21 mouse cellular contexts compared by ENCODE assay signal in genomic region chr6:32940299-32940698, GRCm38 (mm10).
DNase-seq lines count a peak whose midpoint lies in the region; ATAC-seq and TF ChIP-seq lines count a peak whose summit lies in the region.
"Had no signal": no experiment of that assay in that cellular context is flagged by ENCODE, and none has a peak within 500 bp of the region (broad histone marks: within the 10 kb centered on the region; RNA-seq: fewer than 3 reads in every experiment).

No protein-coding gene starts in this region.

- no peak overlapping the region for H3K4me2 ChIP-seq in heart, embryonic 15.5 days
- 0 out of 2 replicates have a peak overlapping the region, but pooled peaks have one; percentile 16 for H3K4me2 ChIP-seq in lung, embryonic 14.5 days
- H3K4me2 ChIP-seq: forebrain, embryonic 12.5 days; hindbrain, embryonic 13.5 days; liver, embryonic 12.5 days; stomach, embryonic 15.5 days had no signal

- H3K36me3 ChIP-seq in heart, embryonic 15.5 days = no peaks in the 10 kb centered on the region
- H3K36me3 ChIP-seq in heart, adult 2 months (ENCODE audit: control insufficient read depth, insufficient read depth, low read length) = peaks cover 9% of the 10 kb centered on the region; the same call in 1 of the 2 replicates
- H3K36me3 ChIP-seq in lung, embryonic 14.5 days (ENCODE audit: insufficient read depth) = no peaks in the 10 kb centered on the region
- H3K36me3 ChIP-seq: forebrain, embryonic 12.5 days; hindbrain, embryonic 13.5 days; liver, embryonic 12.5 days; stomach, embryonic 15.5 days had no signal

- no peak for DNase-seq in frontal cortex, postnatal 36 days (ENCODE audit: low spot score in 2 of 2)
- DNase-seq in heart, adult 2 months = no peak
- DNase-seq in lung, embryonic 14.5 days = no peak
- no peak for DNase-seq in lung, postnatal 14 days
- DNase-seq: adrenal gland, postnatal 14 days; cerebellum, adult 11 months; cerebellum, postnatal 14 days; gastrocnemius, postnatal 10 days; kidney, postnatal 25 days; right cerebral cortex, postnatal 25 days; thymus, adult 18-20 months; thymus, postnatal 4 days had no signal

- H3K9ac ChIP-seq in heart, embryonic 15.5 days = no peak overlapping the region
- H3K9ac ChIP-seq in heart, adult 2 months (ENCODE audit: low read depth, low read length) = no peak overlapping the region
- H3K9ac ChIP-seq in lung, embryonic 14.5 days = no peak overlapping the region
- H3K9ac ChIP-seq: forebrain, embryonic 12.5 days; hindbrain, embryonic 13.5 days; liver, embryonic 12.5 days; stomach, embryonic 15.5 days had no signal

- peaks cover 14% of the 10 kb centered on the region for H3K4me1 ChIP-seq in heart, embryonic 15.5 days (replicated peaks)
- peaks cover 7% of the 10 kb centered on the region for H3K4me1 ChIP-seq in heart, adult 2 months (ENCODE audit: control insufficient read depth, insufficient read depth, low read length)
- H3K4me1 ChIP-seq in lung, embryonic 14.5 days (ENCODE audit: insufficient read depth) = peaks cover 7% of the 10 kb centered on the region; the same call in 1 of the 2 replicates
- H3K4me1 ChIP-seq: stomach, embryonic 15.5 days had no signal

- no peak for TF ChIP-seq EP300 in heart, adult 2 months (IDR thresholded peaks at IDR 0.05; ENCODE audit: insufficient read depth, low read depth, low read length)

- peaks cover 3% of the 10 kb centered on the region; the same call in 1 of the 2 replicates for H3K79me2 ChIP-seq in heart, adult 2 months (replicated peaks; ENCODE audit: control insufficient read depth, insufficient read depth, low read length)

- no peaks in the 10 kb centered on the region for H3K27me3 ChIP-seq in heart, embryonic 15.5 days
- H3K27me3 ChIP-seq in heart, adult 2 months (ENCODE audit: control insufficient read depth, insufficient read depth, low read length) = no peaks in the 10 kb centered on the region
- no peaks in the 10 kb centered on the region for H3K27me3 ChIP-seq in lung, embryonic 14.5 days (ENCODE audit: insufficient read depth, low read length)
- H3K27me3 ChIP-seq: hindbrain, embryonic 13.5 days; liver, embryonic 12.5 days; stomach, embryonic 15.5 days had no signal

- no peaks in the 10 kb centered on the region for H3K9me3 ChIP-seq in heart, embryonic 15.5 days (replicated peaks)
- no peaks in the 10 kb centered on the region for H3K9me3 ChIP-seq in lung, embryonic 14.5 days (ENCODE audit: low read depth, low read length)
- H3K9me3 ChIP-seq: forebrain, embryonic 12.5 days; G1E; hindbrain, embryonic 13.5 days; liver, embryonic 12.5 days; stomach, embryonic 15.5 days had no signal

- peak overlapping the region; percentile 25; the same call in 1 of the 2 replicates for H3K27ac ChIP-seq in heart, embryonic 15.5 days
- H3K27ac ChIP-seq in heart, adult 2 months = no peak overlapping the region
- H3K27ac ChIP-seq in lung, embryonic 14.5 days (ENCODE audit: low read depth) = peak overlapping the region; percentile 68
- H3K27ac ChIP-seq: forebrain, embryonic 12.5 days; hindbrain, embryonic 13.5 days; liver, embryonic 12.5 days; stomach, embryonic 15.5 days had no signal

- intact Hi-C loops in heart, adult 2 months (cut with DNase I) = no loop called here

- TF ChIP-seq CTCF in heart, adult 2 months (IDR thresholded peaks at IDR 0.05) = no peak
- TF ChIP-seq CTCF in lung, embryonic 14.5 days (IDR thresholded peaks at IDR 0.05; ENCODE audit: low read depth) = no peak

- H3K4me3 ChIP-seq in heart, embryonic 15.5 days = no peak overlapping the region
- no peak overlapping the region for H3K4me3 ChIP-seq in heart, adult 2 months
- no peak overlapping the region for H3K4me3 ChIP-seq in lung, embryonic 14.5 days (ENCODE audit: low read depth, low read length)
- H3K4me3 ChIP-seq: forebrain, embryonic 12.5 days; hindbrain, embryonic 13.5 days; liver, embryonic 12.5 days; stomach, embryonic 15.5 days had no signal

- ATAC-seq in frontal cortex, adult (ENCODE audit: low TSS enrichment) = peak; percentile 62; the same call in 1 of the 2 replicates
- ATAC-seq in heart, embryonic 15.5 days (replicated peaks; ENCODE audit: insufficient number of reproducible peaks, insufficient read depth, low FRiP score, low read depth) = no peak
- peak; percentile 21; the same call in 1 of the 2 replicates for ATAC-seq in lung, embryonic 14.5 days (ENCODE audit: insufficient read depth)
- ATAC-seq in common myeloid progenitor, adult 5-6 weeks (replicated peaks; ENCODE audit: low read depth, poor library complexity, severe bottlenecking) = 0 out of 2 replicates have a peak, but pooled peaks have one; percentile 22
- no peak for ATAC-seq in inflammation-experienced regulatory T-cells, adult 6 months
- ATAC-seq: liver, embryonic 12.5 days had no signal

- 22% methylated on average over 11 of the region's 11 CpGs for WGBS in heart, embryonic 15.5 days
- WGBS in heart, adult 2 months = 51% methylated on average over 11 of the region's 11 CpGs
- 29% methylated on average over 11 of the region's 11 CpGs for WGBS in lung, embryonic 14.5 days

- no peak for TF ChIP-seq POLR2A in heart, adult 2 months (IDR thresholded peaks at IDR 0.05; ENCODE audit: insufficient read depth, low read depth, low read length)

Comparison
In these comparisons a context has a peak if more than half of its experiments do, and no peak if none do; other contexts are left out.
1. ATAC-seq: peak in frontal cortex, adult (single experiment), lung, embryonic 14.5 days (single experiment) and common myeloid progenitor, adult 5-6 weeks (single experiment); none in heart, embryonic 15.5 days (single experiment) and inflammation-experienced regulatory T-cells, adult 6 months (single experiment).